Mouse (Mus musculus): ENCODE measurements around the gene Hsd17b13.

DNA sequence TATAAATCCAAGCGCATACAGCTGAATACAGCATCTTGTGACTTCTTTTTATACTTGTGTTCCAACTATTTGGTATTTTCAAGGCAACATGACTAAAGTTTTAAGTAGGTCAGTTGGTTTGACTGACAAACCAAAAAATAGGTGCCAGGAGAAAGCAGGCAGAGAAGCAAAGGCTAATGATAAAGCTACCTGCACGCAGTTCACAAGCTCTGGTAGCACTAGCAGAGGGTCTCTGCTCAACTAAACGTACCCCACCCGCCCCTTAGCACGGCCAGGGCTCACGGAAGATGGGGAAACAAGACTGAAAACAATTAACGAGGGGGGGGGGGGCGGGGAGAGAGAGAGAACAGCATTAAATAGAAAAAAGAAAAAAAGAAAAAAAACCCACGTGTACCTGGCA is 67.1 kb downstream of the Hsd17b13 start:
- TF ChIP-seq CTCF (IDR thresholded peaks at IDR 0.05) (no peak), POLR2A (IDR thresholded peaks at IDR 0.05; ENCODE audit: insufficient read depth, low read depth, low read length) (no peak), EP300 (IDR thresholded peaks at IDR 0.05; ENCODE audit: insufficient read depth, low read depth, low read length) (no peak)

Measured in heart, adult 2 months (tissue).